Mouse (Mus musculus) heart, embryonic 10.5 days (tissue): ENCODE measurements around the gene Gm13698. TPM values are rescaled to one million over a fixed set of nuclear protein-coding genes. Genes with fewer than 3 reads are reported as not detected.
"Not testable (repeated sequence)": the region's sequence is repeated elsewhere in the genome, so short reads cannot be mapped to it uniquely, and the experiment has no call there.

Source experiments
- DNase-seq: peaks from one replicate; pipeline ENCODE4 v3.0.0-alpha.2; 2017; ENCODE audit warnings: low spot score
- H3K27ac ChIP-seq: fragments of 300-500 bp; sonication (generic); 2 replicates; pipeline ENCODE4 v1.5.1; 2016; ENCODE audit warnings: mild to moderate bottlenecking
- H3K27me3 ChIP-seq: fragments of 300-500 bp; sonication (generic); 2 replicates; pipeline ENCODE4 v1.6.1; 2016; ENCODE audit warnings: mild to moderate bottlenecking; ENCODE audit not compliant: poor library complexity, insufficient read depth, severe bottlenecking
- H3K36me3 ChIP-seq: fragments of 300-500 bp; sonication (generic); 2 replicates; pipeline ENCODE4 v1.6.1; 2016; ENCODE audit warnings: mild to moderate bottlenecking, moderate library complexity
- H3K4me1 ChIP-seq: fragments of 300-500 bp; sonication (generic); 2 replicates; pipeline ENCODE4 v1.6.1; 2016; ENCODE audit warnings: mild to moderate bottlenecking
- H3K4me3 ChIP-seq: fragments of 300-500 bp; sonication (generic); 2 replicates; pipeline ENCODE4 v1.5.1; 2016; ENCODE audit warnings: mild to moderate bottlenecking, moderate library complexity
- H3K9me3 ChIP-seq: fragments of 300-500 bp; sonication (generic); 2 replicates; pipeline ENCODE4 v1.6.1; 2016; ENCODE audit warnings: mild to moderate bottlenecking, moderate library complexity
- WGBS: fragments of 180-500 bp; shearing (Covaris S2); methylation state at CpG from one replicate; pipeline ENCODE4 v1.1.7; 2016; 5-methylcytosine and 5-hydroxymethylcytosine counted together
- polyA plus RNA-seq: library from polyadenylated mRNA; unstranded; fragments of >200 nt; fragmentation: Nextera tagmentation; extraction: Ambion mirVana; gene quantifications from 2 replicates; pipeline ENCODE4 v1.2.1, GENCODE M21; 2016

Gm13698 gene
- not detected in 2 replicates for polyA plus RNA-seq

DNA sequence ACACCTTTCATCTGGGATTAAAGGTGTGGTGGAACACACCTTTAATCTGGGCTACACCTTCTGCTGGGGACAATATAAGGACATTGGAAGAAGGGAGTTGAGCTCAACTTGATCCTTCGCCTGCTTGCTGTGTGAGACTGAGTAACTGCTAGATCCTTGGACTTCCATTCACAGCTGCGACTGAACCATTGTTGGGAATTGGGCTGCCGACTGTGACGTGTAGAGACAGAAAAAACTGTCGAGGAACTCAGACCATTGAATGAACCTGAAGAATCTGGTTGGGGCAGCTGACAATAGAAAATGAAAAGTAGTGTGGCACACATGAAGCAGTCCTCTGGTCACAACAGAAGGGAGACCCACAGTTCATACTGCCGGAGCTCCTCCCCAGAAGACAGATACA, at the start of gene Gm13698:
TSS of gene Gm13698 (plus strand) at position 301 of the 400 bp plus-strand sequence.
- WGBS: no CpG with 5 or more reads among the region's 6 CpGs
- H3K9me3 ChIP-seq, H3K36me3 ChIP-seq, H3K4me1 ChIP-seq, H3K27ac ChIP-seq, H3K4me3 ChIP-seq, DNase-seq, H3K27me3 ChIP-seq: not testable (repeated sequence)

DNA sequence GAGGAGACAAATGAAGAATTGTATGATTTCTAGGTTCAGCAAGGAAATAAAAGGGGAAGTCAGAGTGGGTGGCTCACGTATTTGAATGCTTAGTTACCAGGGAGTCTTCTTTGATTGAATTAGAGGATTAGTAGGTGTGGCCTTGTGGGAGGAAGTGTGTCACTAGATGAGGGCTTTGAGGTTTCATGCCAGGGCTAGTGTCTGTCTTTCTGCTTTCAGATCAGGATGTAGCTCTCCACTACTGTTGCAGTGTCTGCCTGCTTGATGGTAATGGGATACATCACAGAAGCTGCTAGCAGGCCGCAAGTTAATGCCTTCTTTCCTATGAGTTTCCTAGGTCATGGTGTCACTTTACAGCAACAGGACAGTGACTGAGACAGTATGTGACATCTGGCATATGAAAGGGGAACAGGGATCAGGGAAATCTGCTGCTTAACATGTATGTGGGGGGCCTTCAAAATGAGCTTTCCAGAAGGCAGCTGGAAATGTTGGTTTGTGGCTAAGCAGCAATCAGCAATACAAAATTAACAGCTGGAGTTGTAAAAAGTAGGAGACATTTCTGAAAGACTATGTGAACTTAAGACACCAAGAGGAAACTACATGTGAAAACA, 25.9 kb upstream of the Gm13698 start:
- H3K27ac ChIP-seq: no peak overlapping the region
- no peak overlapping the region for H3K4me3 ChIP-seq
- H3K27me3 ChIP-seq: no peaks in the 10 kb centered on the region
- H3K9me3 ChIP-seq: no peaks in the 10 kb centered on the region
- no peaks in the 10 kb centered on the region for H3K36me3 ChIP-seq
- no peaks in the 10 kb centered on the region for H3K4me1 ChIP-seq
- no peak for DNase-seq
- WGBS: 67% methylated on average over 2 of the region's 2 CpGs

DNA sequence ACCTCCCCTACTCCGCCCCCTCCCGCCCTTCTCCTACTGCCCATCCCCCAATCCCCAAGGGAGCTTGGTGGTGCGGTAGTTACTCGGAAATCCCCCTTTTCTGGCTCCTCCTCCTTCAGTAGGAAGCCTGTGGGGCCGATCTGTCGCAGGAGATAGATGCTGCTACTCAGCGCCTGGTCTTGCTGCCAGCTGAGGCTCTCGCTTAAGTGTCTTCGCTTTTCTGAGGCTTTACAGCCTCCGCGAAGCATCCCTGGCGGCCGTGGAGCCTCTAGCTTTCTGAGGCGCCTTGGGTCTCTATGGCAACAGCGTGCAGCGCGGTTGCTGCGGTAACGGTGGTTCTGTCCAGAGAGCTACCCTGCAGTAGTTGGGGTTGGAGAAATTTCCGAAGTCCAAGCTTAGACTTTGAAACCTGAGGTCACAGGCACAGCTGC, 14.5 kb upstream of the Gm13698 start, which contains the start of gene Zswim2:
TSS of gene Zswim2 (minus strand) at position 298 of the 431 bp plus-strand sequence.
- Histone ChIP-seq H3K27ac (no peak within 1 kb of the TSS), H3K27me3 (no peaks in the 10 kb centered on the region), H3K4me3 (peak within 1 kb of the TSS; percentile 52), H3K4me1 (peaks cover 4% of the 10 kb centered on the region), H3K9me3 (no peaks in the 10 kb centered on the region), H3K36me3 (no peaks in the 10 kb centered on the region)
- DNase-seq: peak; percentile 81
- 2% methylated on average over 20 of the region's 20 CpGs for WGBS

DNA sequence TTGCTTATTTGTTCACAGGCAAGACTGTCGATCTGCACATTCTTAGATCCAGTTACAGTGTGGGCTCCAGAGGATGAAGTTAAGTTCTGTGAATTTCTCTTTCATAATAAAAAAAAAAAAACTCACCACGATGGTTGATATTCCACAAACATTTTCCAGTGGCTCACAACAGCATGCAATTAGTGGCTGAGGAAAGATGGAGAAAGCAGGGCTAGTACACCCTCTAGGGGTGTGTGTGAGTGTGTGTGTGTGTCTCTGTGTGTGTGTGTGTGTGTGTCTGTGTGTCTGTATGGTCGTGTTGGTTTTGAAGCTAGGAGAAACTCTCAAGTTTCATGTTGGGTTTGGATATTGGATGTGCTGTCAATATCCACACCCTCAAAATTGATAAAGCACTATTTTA, 14.1 kb upstream of the Gm13698 start:
- Histone ChIP-seq H3K36me3 (no peaks in the 10 kb centered on the region), H3K27ac (no peak overlapping the region), H3K9me3 (no peaks in the 10 kb centered on the region), H3K4me1 (peaks cover 4% of the 10 kb centered on the region), H3K4me3 (peak overlapping the region; percentile 52), H3K27me3 (no peaks in the 10 kb centered on the region)
- DNase-seq: no peak
- WGBS: 53% methylated on average over 3 of the region's 3 CpGs

DNA sequence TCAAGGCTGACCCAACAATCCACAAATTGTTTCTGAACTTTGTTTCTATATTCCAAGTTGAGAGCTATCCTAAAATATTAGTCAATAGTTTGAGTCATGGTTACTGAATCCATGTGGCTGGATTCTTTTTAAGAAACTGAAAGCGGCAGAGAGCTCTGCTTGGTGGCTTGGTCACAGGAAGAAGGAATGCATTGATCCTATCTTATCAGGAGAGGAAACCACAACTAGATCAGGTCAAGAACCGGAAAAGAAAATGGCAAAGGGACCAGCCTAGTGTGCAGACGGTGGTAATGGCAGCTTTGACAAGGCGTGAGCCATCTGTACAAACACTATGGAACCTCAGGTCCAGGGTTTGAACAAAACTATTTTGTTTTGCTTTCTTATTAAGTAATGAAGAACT, 13.7 kb upstream of the Gm13698 start:
- Histone ChIP-seq H3K27me3 (no peaks in the 10 kb centered on the region), H3K4me1 (peaks cover 4% of the 10 kb centered on the region), H3K27ac (no peak overlapping the region), H3K36me3 (no peaks in the 10 kb centered on the region), H3K9me3 (no peaks in the 10 kb centered on the region), H3K4me3 (no peak overlapping the region)
- 38% methylated on average over 4 of the region's 4 CpGs for WGBS
- DNase-seq: no peak

DNA sequence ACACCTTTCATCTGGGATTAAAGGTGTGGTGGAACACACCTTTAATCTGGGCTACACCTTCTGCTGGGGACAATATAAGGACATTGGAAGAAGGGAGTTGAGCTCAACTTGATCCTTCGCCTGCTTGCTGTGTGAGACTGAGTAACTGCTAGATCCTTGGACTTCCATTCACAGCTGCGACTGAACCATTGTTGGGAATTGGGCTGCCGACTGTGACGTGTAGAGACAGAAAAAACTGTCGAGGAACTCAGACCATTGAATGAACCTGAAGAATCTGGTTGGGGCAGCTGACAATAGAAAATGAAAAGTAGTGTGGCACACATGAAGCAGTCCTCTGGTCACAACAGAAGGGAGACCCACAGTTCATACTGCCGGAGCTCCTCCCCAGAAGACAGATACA, 5.7 kb downstream of the Gm13698 start, which contains the start of gene Gm13693:
TSS of gene Gm13693 (plus strand) at position 301 of the 400 bp plus-strand sequence.
- not testable (repeated sequence) for H3K27ac ChIP-seq, H3K9me3 ChIP-seq, H3K27me3 ChIP-seq, H3K36me3 ChIP-seq, H3K4me3 ChIP-seq, H3K4me1 ChIP-seq, DNase-seq
- WGBS: no CpG with 5 or more reads among the region's 6 CpGs

DNA sequence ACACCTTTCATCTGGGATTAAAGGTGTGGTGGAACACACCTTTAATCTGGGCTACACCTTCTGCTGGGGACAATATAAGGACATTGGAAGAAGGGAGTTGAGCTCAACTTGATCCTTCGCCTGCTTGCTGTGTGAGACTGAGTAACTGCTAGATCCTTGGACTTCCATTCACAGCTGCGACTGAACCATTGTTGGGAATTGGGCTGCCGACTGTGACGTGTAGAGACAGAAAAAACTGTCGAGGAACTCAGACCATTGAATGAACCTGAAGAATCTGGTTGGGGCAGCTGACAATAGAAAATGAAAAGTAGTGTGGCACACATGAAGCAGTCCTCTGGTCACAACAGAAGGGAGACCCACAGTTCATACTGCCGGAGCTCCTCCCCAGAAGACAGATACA, 11.5 kb downstream of the Gm13698 start, which contains the start of gene Gm13695:
TSS of gene Gm13695 (plus strand) at position 301 of the 400 bp plus-strand sequence.
- no CpG with 5 or more reads among the region's 6 CpGs for WGBS
- H3K4me1 ChIP-seq, DNase-seq, H3K36me3 ChIP-seq, H3K9me3 ChIP-seq, H3K4me3 ChIP-seq, H3K27me3 ChIP-seq, H3K27ac ChIP-seq: not testable (repeated sequence)

DNA sequence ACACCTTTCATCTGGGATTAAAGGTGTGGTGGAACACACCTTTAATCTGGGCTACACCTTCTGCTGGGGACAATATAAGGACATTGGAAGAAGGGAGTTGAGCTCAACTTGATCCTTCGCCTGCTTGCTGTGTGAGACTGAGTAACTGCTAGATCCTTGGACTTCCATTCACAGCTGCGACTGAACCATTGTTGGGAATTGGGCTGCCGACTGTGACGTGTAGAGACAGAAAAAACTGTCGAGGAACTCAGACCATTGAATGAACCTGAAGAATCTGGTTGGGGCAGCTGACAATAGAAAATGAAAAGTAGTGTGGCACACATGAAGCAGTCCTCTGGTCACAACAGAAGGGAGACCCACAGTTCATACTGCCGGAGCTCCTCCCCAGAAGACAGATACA, 17.3 kb downstream of the Gm13698 start, which contains the start of gene Gm13696:
TSS of gene Gm13696 (plus strand) at position 301 of the 400 bp plus-strand sequence.
- WGBS: no CpG with 5 or more reads among the region's 6 CpGs
- not testable (repeated sequence) for H3K4me1 ChIP-seq, H3K4me3 ChIP-seq, H3K27me3 ChIP-seq, H3K36me3 ChIP-seq, DNase-seq, H3K27ac ChIP-seq, H3K9me3 ChIP-seq

DNA sequence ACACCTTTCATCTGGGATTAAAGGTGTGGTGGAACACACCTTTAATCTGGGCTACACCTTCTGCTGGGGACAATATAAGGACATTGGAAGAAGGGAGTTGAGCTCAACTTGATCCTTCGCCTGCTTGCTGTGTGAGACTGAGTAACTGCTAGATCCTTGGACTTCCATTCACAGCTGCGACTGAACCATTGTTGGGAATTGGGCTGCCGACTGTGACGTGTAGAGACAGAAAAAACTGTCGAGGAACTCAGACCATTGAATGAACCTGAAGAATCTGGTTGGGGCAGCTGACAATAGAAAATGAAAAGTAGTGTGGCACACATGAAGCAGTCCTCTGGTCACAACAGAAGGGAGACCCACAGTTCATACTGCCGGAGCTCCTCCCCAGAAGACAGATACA, 23.1 kb downstream of the Gm13698 start, which contains the start of gene Gm13694:
TSS of gene Gm13694 (plus strand) at position 301 of the 400 bp plus-strand sequence.
- not testable (repeated sequence) for H3K27me3 ChIP-seq, DNase-seq, H3K9me3 ChIP-seq, H3K36me3 ChIP-seq, H3K4me1 ChIP-seq, H3K4me3 ChIP-seq, H3K27ac ChIP-seq
- WGBS: no CpG with 5 or more reads among the region's 6 CpGs

DNA sequence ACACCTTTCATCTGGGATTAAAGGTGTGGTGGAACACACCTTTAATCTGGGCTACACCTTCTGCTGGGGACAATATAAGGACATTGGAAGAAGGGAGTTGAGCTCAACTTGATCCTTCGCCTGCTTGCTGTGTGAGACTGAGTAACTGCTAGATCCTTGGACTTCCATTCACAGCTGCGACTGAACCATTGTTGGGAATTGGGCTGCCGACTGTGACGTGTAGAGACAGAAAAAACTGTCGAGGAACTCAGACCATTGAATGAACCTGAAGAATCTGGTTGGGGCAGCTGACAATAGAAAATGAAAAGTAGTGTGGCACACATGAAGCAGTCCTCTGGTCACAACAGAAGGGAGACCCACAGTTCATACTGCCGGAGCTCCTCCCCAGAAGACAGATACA, 28.9 kb downstream of the Gm13698 start, which contains the start of gene Gm13697:
TSS of gene Gm13697 (plus strand) at position 301 of the 400 bp plus-strand sequence.
- WGBS: no CpG with 5 or more reads among the region's 6 CpGs
- H3K9me3 ChIP-seq, H3K27me3 ChIP-seq, H3K4me3 ChIP-seq, H3K4me1 ChIP-seq, DNase-seq, H3K27ac ChIP-seq, H3K36me3 ChIP-seq: not testable (repeated sequence)

DNA sequence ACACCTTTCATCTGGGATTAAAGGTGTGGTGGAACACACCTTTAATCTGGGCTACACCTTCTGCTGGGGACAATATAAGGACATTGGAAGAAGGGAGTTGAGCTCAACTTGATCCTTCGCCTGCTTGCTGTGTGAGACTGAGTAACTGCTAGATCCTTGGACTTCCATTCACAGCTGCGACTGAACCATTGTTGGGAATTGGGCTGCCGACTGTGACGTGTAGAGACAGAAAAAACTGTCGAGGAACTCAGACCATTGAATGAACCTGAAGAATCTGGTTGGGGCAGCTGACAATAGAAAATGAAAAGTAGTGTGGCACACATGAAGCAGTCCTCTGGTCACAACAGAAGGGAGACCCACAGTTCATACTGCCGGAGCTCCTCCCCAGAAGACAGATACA, 34.8 kb downstream of the Gm13698 start, which contains the start of gene Gm13691:
TSS of gene Gm13691 (plus strand) at position 301 of the 400 bp plus-strand sequence.
- H3K4me1 ChIP-seq, DNase-seq, H3K4me3 ChIP-seq, H3K9me3 ChIP-seq, H3K27me3 ChIP-seq, H3K36me3 ChIP-seq, H3K27ac ChIP-seq: not testable (repeated sequence)
- WGBS: no CpG with 5 or more reads among the region's 6 CpGs

DNA sequence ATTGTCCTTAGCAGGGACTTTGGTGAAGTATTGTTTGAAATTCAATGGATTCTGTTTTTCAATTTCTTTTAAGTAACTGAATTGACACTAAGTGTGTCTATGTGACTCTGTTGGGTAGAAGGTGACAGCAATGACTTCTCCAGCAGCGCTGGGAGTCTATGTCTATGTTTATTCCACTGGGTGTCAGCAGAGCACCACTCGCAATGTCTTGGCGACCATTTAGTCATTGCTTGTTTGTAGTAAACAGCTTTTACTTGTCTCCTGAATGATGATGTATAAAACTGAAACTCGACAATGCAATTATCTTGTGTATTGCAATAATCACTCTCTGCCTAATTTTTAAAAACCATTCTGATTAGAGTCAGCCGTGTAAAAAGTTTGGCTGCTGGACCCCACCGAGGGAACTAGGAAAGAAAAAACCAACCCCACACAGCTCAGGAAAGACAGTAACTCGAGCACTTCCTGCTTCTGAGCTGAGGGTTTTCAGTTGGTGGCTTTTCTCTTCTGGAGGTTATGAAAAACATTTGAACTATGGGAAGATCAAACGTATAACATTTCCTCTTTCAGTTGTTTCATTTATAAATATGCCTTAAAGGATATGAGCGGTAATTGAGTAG, 38.3 kb downstream of the Gm13698 start:
- H3K36me3 ChIP-seq, H3K27me3 ChIP-seq, H3K4me3 ChIP-seq, H3K27ac ChIP-seq, H3K4me1 ChIP-seq, H3K9me3 ChIP-seq, DNase-seq: not testable (repeated sequence)
- 52% methylated on average over 8 of the region's 9 CpGs for WGBS

DNA sequence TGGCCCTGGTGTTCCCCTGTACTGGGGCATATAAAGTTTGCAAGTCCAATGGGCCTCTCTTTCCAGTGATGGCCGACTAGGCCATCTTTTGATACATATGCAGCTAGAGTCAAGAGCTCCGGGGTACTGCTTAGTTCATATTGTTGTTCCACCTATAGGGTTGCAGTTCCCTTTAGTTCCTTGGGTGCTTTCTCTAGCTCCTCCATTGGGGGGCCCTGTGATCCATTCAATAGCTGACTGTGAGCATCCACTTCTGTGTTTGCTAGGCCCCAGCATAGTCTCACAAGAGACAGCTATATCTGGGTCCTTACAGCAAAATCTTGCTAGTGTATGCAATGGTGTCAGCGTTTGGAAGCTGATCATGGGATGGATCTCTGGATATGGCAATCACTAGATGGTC, 39.0 kb downstream of the Gm13698 start:
- not testable (repeated sequence) for H3K27ac ChIP-seq, H3K4me1 ChIP-seq, DNase-seq, H3K4me3 ChIP-seq, H3K36me3 ChIP-seq, H3K27me3 ChIP-seq, H3K9me3 ChIP-seq
- WGBS: 71% methylated on average over 1 of the region's 3 CpGs
